Mouse (Mus musculus) embryo, embryonic 11.5 days (tissue): ENCODE results near the gene Terf2.

ENCODE experiments used
- DNase-seq: peaks from one replicate; pipeline ENCODE4 v3.0.0-alpha.2; 2012; ENCODE audit warnings: low read depth, low spot score

Gene Terf2

DNA sequence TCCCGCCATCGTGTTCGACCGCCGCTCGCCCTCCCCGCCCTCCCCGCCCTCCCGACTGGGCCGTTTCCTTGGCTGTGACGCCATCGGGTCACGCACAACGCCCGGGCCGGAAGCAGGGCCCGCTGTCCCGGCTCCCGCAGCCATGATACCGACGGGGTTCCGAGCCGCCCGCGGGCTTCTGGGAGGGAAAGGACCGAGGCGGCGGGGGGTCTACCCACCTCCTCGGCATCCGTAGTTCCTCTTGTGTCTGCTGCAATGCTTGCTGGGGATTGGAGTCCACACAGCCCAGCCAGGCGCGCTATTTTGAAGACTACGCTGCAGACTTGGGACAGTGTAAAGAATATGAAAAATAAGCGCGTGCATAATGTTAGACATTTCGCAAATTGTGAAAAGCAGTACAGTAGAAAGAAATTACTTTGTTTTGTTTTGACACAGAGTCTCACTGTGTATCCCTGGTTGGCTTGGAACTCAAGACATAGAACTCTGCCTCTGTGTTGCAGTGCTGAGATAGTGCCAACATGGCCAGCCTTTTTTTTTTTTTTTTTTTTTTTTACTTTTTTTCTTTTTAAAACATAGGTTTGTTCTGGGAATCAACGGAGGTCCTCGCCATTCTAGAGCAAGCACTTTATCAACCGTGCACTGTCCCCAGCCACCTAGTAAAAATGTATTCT is at the start of gene Terf2:
Terf2 (minus strand) TSS at position 182 of the 671 bp plus-strand sequence.
- DNase-seq: peak; percentile 86

DNA sequence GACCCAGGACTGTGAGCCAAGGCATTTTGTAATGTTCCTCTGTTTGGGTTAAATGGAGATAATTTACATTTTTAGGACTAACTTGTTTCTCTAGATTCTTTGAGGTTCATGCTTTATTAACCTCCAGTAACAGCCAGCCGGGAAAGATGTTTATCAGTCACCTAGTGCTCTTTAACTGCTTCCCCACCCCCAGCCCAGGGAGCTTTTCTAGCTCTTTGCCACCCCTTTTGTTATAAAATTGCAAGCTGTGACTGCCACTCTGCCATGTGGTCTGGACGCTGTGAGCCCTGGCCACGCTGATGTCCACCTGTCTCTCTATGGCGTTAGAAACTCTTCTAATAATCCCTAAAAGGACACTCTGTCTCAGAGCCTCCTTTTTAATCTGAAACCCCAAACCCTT is 47.2 kb upstream of the Terf2 start:
- DNase-seq: no peak

DNA sequence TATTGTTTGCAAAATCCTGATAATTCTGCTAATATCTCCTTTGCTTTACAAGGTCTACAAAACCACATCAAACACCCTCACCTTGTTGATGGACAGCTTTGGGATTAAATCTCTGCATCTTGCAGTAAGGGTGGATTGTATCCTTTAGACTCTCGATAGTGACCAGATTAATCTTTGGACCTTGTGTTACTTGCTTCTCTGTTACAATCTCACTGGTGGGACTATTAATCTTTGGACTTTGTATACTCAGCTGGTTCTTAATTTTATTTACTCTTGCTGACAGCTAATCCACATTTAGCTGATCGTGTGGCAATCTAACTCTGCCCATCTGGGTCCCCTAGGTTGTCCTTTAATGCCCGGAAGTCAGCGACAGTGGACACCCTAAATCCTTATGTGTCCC is 46.2 kb upstream of the Terf2 start:
- no peak for DNase-seq

DNA sequence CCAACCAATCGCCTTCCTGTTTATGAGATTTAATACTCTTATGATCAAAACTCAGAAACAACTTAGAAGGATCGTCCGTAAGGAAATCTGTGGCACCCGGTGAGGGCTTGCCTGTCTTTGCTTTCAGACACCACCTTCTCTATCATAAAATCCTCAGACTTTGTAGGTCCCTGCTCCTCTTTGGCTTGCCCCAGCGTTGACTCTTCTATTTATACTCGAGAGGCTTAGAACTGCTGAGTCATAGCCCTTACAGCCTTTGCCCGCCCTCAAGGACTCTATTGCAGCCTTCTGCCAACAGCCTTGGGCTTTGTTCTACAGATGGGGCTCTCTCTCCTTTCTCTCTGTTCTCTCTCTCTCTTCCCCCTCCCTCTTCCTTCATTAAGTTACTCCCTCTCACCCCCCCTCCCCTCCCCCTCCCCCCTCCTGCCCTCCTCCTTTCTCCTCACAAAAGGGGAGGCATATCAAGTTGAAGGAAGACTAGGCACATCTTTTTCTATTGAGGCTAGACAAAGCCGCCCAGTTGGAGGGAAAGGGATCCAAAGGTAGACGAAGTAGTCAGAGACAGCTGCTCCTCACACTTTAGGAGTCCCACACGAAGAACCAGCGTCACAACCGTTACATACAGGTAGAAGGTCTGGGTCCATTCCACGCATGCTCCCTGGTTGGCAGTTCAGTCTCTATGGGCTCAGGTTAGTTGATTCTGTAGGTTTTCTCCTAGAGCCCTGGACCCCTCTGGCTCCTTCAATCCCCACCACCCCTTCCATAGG is 43.5 kb upstream of the Terf2 start:
- no peak for DNase-seq

DNA sequence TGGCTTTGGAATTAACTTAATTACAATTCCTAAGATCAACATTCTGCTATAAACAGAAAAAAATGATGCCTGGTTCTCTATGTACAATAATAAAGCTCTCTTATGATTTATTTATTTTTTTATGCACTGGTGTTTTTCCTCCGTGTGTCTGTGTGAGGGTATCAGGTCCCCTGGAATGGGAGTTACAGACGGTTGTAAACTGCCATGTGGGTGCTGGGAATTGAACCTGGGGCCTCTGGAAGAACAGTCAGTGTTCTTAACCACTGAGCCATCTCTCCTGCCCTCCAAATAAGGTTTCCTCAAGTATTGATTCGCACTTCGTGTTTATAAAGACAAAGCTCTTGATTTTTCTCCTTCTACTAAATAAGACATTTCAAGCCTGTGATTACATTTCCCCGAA is 42.0 kb upstream of the Terf2 start:
- DNase-seq: no peak

DNA sequence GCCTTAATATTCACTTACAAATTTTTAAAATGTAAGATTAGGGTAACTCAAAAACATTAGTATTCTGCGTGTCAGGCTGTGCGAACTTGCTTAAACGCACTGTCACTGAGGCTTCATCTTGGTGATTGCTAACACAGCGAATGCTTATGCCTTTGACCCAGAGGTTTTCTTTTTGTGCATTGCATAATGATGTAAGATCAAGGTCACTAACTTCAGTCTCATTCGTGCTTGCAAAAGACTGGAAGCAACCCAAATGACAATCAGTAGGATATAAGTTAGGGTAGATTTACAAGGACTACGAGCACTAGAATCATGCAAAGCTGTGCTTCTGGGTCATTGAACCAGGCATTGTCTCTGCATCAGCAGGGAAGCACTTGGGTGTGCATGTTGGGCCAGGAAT is 41.2 kb upstream of the Terf2 start:
- DNase-seq: no peak

DNA sequence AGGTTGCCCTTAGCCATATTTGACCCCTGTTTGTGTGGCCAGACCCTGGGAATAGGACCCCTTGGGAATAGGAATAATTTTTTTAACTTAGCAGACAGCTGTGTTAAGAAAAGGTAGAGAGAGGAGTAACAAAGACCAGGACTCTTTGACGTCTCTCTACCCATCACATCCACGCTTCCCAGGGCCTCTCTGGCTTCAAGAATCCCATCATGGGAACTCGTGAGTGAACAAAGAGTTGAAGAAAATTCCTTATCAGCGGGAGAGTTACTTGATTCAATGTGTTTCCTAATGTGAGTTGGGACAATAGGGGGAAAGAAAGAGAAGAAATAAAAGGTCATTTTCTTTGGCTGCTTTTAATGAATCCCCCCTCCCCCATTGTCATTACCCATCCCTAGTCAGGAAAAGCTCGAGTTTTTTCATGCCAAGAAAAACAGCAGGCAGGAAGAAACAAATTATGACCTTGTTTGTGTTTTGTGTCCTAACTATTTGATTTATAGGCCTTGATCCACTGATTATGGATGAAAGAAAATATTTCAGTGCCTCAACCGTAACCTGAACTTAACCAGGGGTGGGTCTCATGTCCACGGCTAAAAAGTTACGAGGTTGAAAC is 39.8 kb upstream of the Terf2 start:
- no peak for DNase-seq

DNA sequence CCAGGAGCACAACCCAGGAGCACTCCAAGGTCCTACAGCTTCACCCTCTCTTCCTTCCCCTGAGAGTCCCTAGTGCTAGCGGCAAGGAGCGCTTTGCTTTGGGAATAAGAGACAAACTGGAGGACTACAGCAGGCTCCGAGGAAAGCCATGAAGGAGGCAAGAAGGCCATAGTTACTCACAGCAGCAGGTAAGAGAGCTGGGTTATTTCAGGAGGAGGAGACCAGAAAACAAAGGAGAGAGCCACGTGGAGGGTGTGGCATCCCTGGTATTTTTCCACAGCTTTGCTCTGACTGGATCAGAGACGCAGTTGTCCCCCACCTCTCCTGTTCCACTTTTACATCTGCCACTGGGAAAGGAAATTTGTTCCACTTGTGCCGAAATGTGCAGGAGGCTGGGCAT is 37.5 kb upstream of the Terf2 start:
- no peak for DNase-seq

DNA sequence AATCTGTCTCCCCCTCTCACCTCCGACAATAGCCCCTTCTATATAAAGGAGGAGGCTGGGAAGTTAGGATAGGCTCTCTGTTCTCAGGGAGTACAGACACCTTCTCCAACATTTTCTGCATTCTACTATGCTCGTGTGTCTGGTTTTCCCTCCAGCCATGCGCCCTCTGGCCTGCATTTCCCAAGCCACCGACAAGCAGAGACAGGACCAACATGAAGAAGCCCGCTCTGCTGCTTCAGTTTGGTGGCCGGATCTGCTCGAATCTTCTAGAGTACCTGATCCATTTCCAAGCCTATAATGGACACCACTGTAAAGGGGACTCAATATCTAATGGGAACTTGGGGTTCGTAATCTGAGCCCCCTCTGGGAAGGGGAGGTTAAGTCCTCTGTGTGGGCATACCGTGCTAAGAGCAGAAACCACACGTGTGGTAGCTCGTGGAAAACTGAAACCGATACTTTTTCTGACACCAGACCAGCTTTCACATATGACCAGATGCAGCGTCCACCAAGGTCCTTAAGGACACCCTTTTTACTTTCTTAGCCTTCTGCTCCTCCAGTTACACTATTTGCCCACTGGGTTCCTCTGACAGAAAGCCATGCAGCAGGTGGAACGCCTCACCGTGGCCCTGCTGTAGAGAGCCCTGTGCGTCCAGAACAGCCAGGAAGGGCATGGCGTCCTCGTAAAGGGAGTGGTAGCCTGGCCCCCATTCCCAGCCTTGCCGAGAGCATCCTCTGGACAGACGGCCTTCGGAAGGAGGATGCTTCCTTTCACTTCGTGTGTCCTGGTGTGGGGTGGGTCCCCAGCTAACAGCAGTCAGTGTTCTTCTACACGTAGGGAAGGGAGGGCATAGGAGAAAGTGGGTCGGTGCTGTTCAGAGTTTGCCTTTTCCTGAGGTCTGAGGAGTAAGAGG is 36.5 kb upstream of the Terf2 start:
- DNase-seq: no peak

DNA sequence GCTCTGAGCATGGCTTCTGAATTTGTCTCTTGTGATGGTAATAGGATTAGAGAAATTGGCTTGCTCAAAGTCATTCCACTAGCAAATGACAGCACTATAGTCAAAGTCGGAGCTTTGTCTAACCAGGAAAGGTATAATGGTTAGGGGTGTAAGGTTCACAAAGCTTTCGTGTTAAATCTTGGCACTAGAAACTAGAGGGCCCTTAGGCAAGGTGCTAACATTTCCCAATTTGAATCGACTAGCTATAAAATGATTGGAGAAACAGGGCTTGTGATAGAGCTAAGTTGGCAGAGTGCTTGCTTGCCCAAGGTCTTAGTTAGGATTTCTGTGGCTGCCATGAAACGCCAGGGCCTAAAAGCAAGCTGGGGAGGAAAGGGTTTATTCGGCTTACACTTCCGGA is 33.7 kb upstream of the Terf2 start:
- DNase-seq: no peak

DNA sequence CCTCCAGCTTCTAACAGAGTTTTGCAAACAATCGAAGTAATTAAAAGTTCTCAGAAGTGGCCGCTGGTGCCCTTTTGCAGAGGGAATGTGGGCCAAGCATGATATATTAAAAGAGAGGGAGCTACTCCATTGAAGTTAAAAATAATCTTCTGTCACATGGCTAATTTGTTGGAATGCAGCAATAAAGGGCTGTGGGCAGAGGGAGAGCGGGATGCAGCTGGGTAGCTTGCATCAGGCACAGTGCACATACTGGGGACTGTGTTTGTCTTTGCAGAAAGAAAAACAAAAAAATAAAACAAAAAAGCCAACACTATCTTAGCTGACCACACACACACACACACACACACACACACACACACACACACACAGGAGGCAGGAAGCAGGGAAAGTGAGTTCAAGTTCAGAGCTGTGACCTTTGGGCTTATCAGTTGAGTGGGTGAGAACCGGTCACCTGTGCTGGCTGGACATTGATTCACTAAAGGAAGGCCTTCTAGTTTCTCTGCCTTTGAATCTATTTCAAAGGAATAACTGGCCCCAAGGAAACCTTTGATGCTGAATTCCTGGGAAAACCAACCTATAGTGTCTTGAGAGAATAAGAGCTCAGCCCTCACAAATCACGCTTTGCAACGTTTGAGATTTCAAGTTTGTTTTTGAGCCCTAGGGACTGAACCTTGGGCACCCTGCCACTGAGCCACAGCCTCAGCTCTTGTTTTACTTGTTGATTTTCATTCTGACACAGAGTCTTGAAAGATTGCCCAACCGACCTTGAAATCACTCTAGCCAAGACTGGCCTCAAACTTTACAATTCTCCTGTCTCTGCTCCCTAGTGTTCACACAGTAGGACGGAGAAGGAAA is 33.1 kb upstream of the Terf2 start:
- DNase-seq: no peak

DNA sequence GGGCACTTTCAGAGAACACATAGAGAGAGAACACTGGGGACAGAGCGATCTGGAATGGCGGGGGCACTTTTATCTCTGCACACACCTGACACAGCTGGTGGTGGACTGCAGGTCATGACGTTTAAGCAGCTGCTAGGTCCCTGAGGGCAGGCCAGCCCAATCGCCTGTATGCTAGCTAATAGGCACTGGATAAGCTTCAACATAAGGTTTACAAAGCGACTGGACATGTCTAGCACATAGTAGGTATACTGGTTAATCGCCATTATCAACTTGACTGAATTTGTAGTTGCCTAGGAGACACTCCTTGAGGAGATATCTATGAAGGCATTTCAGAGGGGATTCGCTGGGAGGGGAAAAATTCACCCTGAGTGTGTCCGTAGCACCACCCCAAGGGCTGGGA is 28.0 kb upstream of the Terf2 start:
- no peak for DNase-seq

DNA sequence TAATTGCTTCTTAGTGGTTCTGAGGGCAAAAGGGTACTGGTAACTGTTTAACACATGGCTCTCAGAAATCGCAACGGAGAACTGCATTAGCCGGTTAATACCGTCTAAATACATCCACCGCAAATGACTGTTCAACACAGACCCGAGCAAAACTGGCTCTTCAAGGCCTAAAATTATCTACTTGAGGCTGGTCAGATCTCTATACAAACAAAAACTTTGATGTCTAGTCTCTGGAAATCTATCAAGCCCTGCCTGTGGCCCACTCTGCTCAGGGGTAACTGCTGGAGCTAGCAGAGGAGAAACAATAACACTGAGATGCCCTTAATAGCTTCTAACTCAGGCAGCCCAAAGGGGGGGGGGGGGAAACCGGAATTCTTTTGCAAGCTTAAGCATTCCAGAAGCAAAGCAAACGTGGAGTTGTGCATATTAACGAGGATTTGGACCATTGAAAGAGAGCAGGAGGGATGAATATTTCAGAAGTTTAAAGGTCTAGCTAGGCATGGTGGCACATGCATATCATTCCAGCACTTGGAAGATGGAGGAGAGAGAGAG is 26.8 kb upstream of the Terf2 start:
- DNase-seq: no peak

DNA sequence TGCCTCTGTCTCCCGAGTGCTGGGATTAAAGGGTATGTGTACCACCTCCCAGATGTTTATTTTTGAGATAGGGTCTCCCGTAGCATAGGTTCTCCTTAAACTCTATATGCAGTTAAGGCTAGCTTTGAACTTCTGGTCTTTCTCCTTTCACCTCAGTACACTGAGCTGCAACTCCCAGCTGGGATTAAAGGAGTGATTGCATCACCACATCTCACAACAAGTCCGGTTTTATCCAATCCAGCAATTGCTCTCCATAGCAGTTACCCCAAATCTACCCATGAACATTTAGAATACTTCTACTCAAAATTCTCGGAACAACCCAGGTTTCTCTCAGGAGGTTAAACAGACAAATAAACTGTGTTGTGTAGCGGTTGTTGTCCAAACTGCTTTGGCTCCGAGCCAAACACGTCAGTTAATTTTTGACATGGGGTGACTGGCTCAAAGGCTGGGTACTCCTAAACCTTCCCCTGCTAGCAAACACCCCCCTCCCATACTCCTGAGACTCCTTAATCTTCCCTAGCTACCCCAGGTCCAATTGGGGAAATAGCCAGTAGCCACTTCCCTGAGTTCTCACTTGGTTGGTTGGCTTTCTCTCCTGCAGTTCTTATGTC is 25.4 kb upstream of the Terf2 start:
- DNase-seq: no peak

DNA sequence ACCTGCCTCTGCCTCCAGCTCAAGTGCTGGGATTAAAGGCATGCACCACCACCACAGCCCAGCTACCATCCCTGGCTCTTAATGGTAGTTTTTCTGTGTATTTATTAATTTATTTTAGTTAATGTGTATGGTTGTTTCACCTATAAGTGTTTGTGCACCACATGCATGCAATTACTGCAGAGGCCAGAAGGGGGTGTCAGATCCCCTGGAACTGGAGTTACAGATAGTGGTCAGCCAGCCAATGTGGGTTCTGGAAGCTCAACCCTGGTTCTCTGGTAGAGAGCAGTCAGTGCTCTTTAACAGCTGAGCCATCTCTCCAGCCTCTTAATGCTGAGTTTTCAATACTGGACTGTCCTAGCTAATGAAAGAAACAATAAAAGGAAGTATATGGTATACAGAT is 24.5 kb upstream of the Terf2 start:
- no peak for DNase-seq

DNA sequence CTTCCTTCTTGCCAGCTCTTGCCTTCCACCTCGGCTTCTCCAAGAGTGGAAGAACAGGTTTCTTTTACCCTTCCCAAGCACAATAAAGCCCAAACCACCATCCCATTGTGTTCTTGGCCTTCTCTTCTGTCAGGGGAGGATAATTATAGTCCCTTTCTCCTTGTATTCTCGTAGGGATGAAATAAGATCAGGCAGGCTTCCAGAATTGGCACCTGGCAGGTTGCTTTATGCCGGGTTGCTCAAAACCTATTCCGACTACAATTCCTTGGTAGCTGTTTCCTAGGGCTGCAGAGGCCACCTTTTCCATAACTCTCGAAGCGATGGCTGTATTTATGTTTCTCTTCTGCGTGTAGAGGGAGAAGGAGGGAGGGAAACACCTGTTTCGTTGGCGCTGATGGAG is 23.1 kb upstream of the Terf2 start:
- no peak for DNase-seq

DNA sequence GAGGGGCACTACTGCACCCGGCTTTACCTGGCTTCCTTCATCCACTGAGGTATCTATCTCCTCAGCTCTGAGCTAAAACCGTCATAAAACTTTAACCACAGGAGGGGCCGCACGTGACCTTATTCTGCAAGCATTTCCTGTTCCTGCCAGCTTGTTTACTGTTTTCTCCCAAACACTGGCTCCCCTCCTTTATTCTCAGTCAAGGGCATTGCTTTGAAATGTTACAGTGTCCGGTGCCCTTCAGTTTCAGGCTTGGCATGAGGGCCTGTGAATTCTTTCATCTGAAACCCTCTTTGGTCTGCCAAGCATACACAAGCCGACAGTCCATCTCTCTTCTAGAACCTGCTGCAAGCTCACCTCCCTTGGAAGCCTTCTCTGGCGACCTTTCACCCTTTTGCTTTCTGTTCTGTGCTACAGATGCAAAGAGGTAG is 22.5 kb upstream of the Terf2 start:
- DNase-seq: no peak

DNA sequence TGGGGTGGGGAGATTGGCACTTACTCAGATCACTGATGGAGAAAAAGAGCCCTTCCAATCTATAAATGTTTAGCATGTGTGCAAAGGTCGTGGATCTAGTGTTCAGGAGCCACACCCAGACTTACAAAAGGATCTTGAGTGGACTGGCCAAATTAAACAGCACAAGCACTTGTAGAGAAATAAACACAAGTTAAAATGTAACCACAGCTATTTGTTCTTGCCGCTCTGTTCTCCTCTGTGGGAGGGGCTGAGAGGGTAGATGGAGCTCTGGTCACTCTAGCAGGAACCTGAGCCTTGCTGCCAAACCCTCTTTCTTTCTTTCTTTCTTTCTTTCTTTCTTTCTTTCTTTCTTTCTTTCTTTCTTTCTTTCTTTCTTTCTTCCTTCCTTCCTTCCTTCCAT is 20.7 kb upstream of the Terf2 start:
- DNase-seq: no peak

DNA sequence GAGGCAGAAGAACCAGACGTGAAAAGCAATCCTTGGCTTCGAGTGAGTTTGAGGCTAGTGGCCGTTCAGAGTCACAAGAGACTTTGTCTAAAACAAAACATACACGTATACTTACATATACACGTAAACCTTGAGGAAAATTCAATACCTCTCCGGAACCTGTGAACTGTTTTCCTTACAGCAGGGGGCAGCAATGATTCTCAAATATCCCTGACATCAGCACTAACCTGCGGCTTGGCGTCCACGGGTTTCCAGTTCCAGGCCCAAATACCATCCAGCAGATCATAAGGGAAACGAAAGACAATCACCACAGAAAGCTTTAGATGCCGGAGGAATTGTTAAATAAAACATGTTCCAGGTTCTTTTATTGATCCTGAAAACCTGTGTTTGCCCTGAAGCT is 19.7 kb upstream of the Terf2 start:
- DNase-seq: peak; percentile 68

DNA sequence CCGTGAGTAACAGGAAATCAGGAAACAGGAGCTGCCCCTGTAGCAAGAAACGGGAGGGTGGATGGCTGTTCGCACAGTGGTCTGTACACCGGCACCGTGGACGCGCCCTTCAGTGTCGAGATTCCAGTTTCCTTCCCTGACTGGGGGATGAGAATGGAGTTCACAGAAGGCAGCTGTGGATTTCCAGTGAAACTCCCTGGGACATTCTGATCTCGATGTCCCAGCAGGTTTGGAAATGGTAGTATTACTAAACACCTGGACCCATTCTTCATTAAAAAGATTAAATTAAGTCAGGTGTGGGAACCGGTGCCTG is 18.6 kb upstream of the Terf2 start:
- no peak for DNase-seq
